Mouse (Mus musculus): Measurements from ENCODE around the gene Slc22a23.

Slc22a23 gene

GRCm38 (mm10) chr13:34344376-34345127 is 430 bp downstream of the Slc22a23 start:
- in situ Hi-C loops (cut with MboI, MseI), result no loop called here

- in situ Hi-C loops (cut with MboI, MseI), result no loop called here
Measured at GRCm38 (mm10) chr13:34343719-34344375, 1.1 kb downstream of the Slc22a23 start.

GRCm38 (mm10) chr13:34342286-34342890 is 2.6 kb downstream of the Slc22a23 start:
- in situ Hi-C loops (cut with MboI, MseI), result no loop called here

GRCm38 (mm10) chr13:34336895-34337294 is 8.1 kb downstream of the Slc22a23 start:
- in situ Hi-C loops (cut with MboI, MseI), result no loop called here

- in situ Hi-C loops (cut with MboI, MseI), result no loop called here
Measured at GRCm38 (mm10) chr13:34334847-34335246, 10.1 kb downstream of the Slc22a23 start.

- in situ Hi-C loops (cut with MboI, MseI), result no loop called here
Measured at GRCm38 (mm10) chr13:34332762-34333161, 12.2 kb downstream of the Slc22a23 start.

- in situ Hi-C loops (cut with MboI, MseI), result no loop called here
Measured at GRCm38 (mm10) chr13:34331399-34332186, 13.4 kb downstream of the Slc22a23 start.

GRCm38 (mm10) chr13:34329589-34329988 is 15.4 kb downstream of the Slc22a23 start:
- in situ Hi-C loops (cut with MboI, MseI), result no loop called here

GRCm38 (mm10) chr13:34326992-34327391 is 18.0 kb downstream of the Slc22a23 start:
- in situ Hi-C loops (cut with MboI, MseI), result no loop called here

GRCm38 (mm10) chr13:34323361-34323760 is 21.6 kb downstream of the Slc22a23 start:
- in situ Hi-C loops (cut with MboI, MseI), result no loop called here

GRCm38 (mm10) chr13:34320482-34320881 is 24.5 kb downstream of the Slc22a23 start:
- in situ Hi-C loops (cut with MboI, MseI), result no loop called here

- in situ Hi-C loops (cut with MboI, MseI), result no loop called here
Measured at GRCm38 (mm10) chr13:34317051-34317450, 27.9 kb downstream of the Slc22a23 start.

- in situ Hi-C loops (cut with MboI, MseI), result no loop called here
Measured at GRCm38 (mm10) chr13:34316511-34316910, 28.5 kb downstream of the Slc22a23 start.

GRCm38 (mm10) chr13:34313033-34313491 is 31.9 kb downstream of the Slc22a23 start:
- in situ Hi-C loops (cut with MboI, MseI), result no loop called here

GRCm38 (mm10) chr13:34312346-34313002 is 32.5 kb downstream of the Slc22a23 start:
- in situ Hi-C loops (cut with MboI, MseI), result no loop called here

- in situ Hi-C loops (cut with MboI, MseI), result no loop called here
Measured at GRCm38 (mm10) chr13:34311593-34311992, 33.4 kb downstream of the Slc22a23 start.

- in situ Hi-C loops (cut with MboI, MseI), result no loop called here
Measured at GRCm38 (mm10) chr13:34308604-34308927, 36.4 kb downstream of the Slc22a23 start.

GRCm38 (mm10) chr13:34307696-34308603 is 37.0 kb downstream of the Slc22a23 start:
- in situ Hi-C loops (cut with MboI, MseI), result no loop called here

- in situ Hi-C loops (cut with MboI, MseI), result no loop called here
Measured at GRCm38 (mm10) chr13:34305964-34306671, 38.9 kb downstream of the Slc22a23 start.

- in situ Hi-C loops (cut with MboI, MseI), result no loop called here
Measured at GRCm38 (mm10) chr13:34304896-34305295, 40.1 kb downstream of the Slc22a23 start.

All from T-helper 2 cell (primary cell).